ENCODE assay signal across 12 mouse cellular contexts in the genomic region with DNA sequence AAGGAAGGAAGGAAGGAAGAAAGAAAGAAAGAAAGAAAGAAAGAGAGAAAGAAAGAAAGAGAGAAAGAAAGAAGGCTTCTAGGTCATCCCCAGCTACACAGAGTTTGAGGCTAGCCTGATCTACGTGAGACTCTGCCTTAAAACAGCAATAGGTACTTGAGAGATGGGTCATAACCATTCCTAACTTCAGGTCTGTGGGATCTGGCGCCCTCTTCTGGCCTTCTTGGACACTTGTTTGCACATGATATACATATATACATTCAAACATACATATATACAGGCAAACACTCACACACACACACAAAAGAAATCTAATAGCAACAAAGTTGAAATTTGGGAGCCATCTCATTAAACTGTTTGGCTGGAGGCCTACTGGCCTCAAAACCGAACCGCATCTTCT. TPM values are rescaled to one million over a fixed set of nuclear protein-coding genes. Genes with fewer than 3 reads are reported as not detected.
DNase-seq lines count a peak whose midpoint lies in the region; ATAC-seq and TF ChIP-seq lines count a peak whose summit lies in the region.
"Had no signal": no experiment of that assay in that cellular context is flagged by ENCODE, and none has a peak within 500 bp of the region (broad histone marks: within the 10 kb centered on the region; RNA-seq: fewer than 3 reads in every experiment).

No protein-coding gene starts in this region.

- no peak overlapping the region for H3K4me2 ChIP-seq in stomach, postnatal 0 days (replicated peaks; ENCODE audit: low read depth)
- H3K4me2 ChIP-seq: hindbrain, embryonic 15.5 days had no signal

- in situ Hi-C loops in Patski (cut with MboI; ENCODE audit: low pct_unique_long_range_greater_than_20kb): loop anchor here (10.0 kb wide), 1 partner anchor 169 kb away; no protein-coding TSS in a partner anchor

- H3K4me3 ChIP-seq in lung, adult 2 months (replicated peaks; ENCODE audit: extremely low read depth, low read depth, low read length): no peak overlapping the region
- no peak overlapping the region for H3K4me3 ChIP-seq in stomach, postnatal 0 days (ENCODE audit: low read depth, low read length)
- H3K4me3 ChIP-seq: hindbrain, embryonic 15.5 days; limb, embryonic 10.5 days had no signal

- no peaks in the 10 kb centered on the region for H3K27me3 ChIP-seq in Patski
- no peaks in the 10 kb centered on the region for H3K27me3 ChIP-seq in stomach, postnatal 0 days (ENCODE audit: control insufficient read depth, insufficient read depth, low read length)

- no peak overlapping the region for H3K27ac ChIP-seq in stomach, postnatal 0 days (replicated peaks)
- H3K27ac ChIP-seq: hindbrain, embryonic 15.5 days; limb, embryonic 10.5 days had no signal

- peak; percentile 17; the same call in 1 of the 2 replicates for TF ChIP-seq CTCF in lung, adult 2 months (IDR thresholded peaks at IDR 0.05; ENCODE audit: insufficient read depth, low read length)
- TF ChIP-seq CTCF in Patski (IDR thresholded peaks at IDR 0.05): peak; percentile 64
- TF ChIP-seq CTCF in stomach, postnatal 0 days (IDR thresholded peaks at IDR 0.05; ENCODE audit: low read depth): peak; percentile 69

- POLR2A ChIA-PET in Patski (lab: Charles Lee): no interaction called here

- CTCF ChIA-PET in Patski (lab: Charles Lee): interaction anchor here (1.1 to 1.3 kb wide), 2 partner anchors 17 to 57 kb away, joined by 3 read pairs; no protein-coding TSS in a partner anchor

- H3K36me3 ChIP-seq in stomach, postnatal 0 days (ENCODE audit: control insufficient read depth, insufficient read depth, low read length): no peaks in the 10 kb centered on the region
- H3K36me3 ChIP-seq: hindbrain, embryonic 15.5 days; limb, embryonic 10.5 days had no signal

- H3K9me3 ChIP-seq in stomach, postnatal 0 days (ENCODE audit: control insufficient read depth, low read length): no peaks in the 10 kb centered on the region
- H3K9me3 ChIP-seq: hindbrain, embryonic 15.5 days; limb, embryonic 10.5 days had no signal

- WGBS in lung, adult 2 months: 72% methylated on average over 4 of the region's 4 CpGs
- WGBS in stomach, postnatal 0 days: 73% methylated on average over 4 of the region's 4 CpGs

- peak; percentile 58 for DNase-seq in embryo, embryonic 10 days (ENCODE audit: low spot score)
- DNase-seq in embryo, embryonic 11 days: no peak
- DNase-seq in lung, adult 2 months: no peak
- DNase-seq in lung, postnatal 4 days: no peak
- no peak for DNase-seq in Patski (ENCODE audit: low read depth, low spot score)
- DNase-seq in stomach, postnatal 0 days (ENCODE audit: low spot score): peak; percentile 45
- DNase-seq in heart, postnatal 25 days (ENCODE audit: low spot score): no peak
- DNase-seq: right cerebral cortex, adult 18-20 months had no signal

- no peak for ATAC-seq in Patski
- no peak for ATAC-seq in stomach, postnatal 0 days (ENCODE audit: low FRiP score, low TSS enrichment)
- ATAC-seq in erythroid progenitor cell, adult 5-6 weeks (replicated peaks; ENCODE audit: low FRiP score, poor library complexity, severe bottlenecking): no peak

- no peaks in the 10 kb centered on the region for H3K4me1 ChIP-seq in lung, adult 2 months (ENCODE audit: control insufficient read depth, insufficient read depth, low read length)
- H3K4me1 ChIP-seq in stomach, postnatal 0 days (replicated peaks; ENCODE audit: control insufficient read depth, insufficient read depth): no peaks in the 10 kb centered on the region

- no peak overlapping the region for H3K9ac ChIP-seq in stomach, postnatal 0 days (ENCODE audit: low read length)
- H3K9ac ChIP-seq: hindbrain, embryonic 15.5 days had no signal

- no peak for TF ChIP-seq EP300 in stomach, postnatal 0 days (optimal IDR thresholded peaks at IDR 0.05)

- TF ChIP-seq POLR2A in lung, adult 2 months (IDR thresholded peaks at IDR 0.05; ENCODE audit: borderline replicate concordance, extremely low read depth, low read depth, low read length): no peak

- intact Hi-C loops in heart, postnatal 25 days (cut with DNase I): no loop called here

RNA-seq across cellular contexts. Expression of a gene that starts 19.3 kb away (rescaled TPM):
- polyA plus RNA-seq in lung, adult 2 months (2012; rRNA removed): 7.0 and 7.2 TPM in 2 replicates
- polyA plus RNA-seq in Patski (2021): not detected
- 3.3 and 3.5 TPM in 2 replicates for polyA plus RNA-seq in stomach, postnatal 0 days (2015; fragmentation: Nextera tagmentation; extraction: Ambion mirVana)
- total RNA-seq in heart, postnatal 25 days (2021): under 1 TPM in 1 of 2 experiments, not detected in 1; 0.34 TPM
- not detected in 2 replicates for total RNA-seq in erythroid progenitor cell, adult 5-6 weeks (2015; ENCODE audit: low replicate concordance)
- not detected in 2 replicates for total RNA-seq in erythroid progenitor cell, adult 5-6 weeks (2017; ENCODE audit: low replicate concordance)
- total RNA-seq: common myeloid progenitor, adult 5-6 weeks had no signal

RNA-seq across cellular contexts. Expression of a gene that starts 33.7 kb away (rescaled TPM):
- polyA plus RNA-seq in lung, adult 2 months (2012; rRNA removed): 28.1 and 30.7 TPM in 2 replicates
- polyA plus RNA-seq in Patski (2021): 45.2 TPM
- polyA plus RNA-seq in stomach, postnatal 0 days (2015; fragmentation: Nextera tagmentation; extraction: Ambion mirVana): 8.7 and 9.2 TPM in 2 replicates
- total RNA-seq in heart, postnatal 25 days (2021): 10 to 100 TPM; 12.2 to 14.4 TPM
- not detected in 2 replicates for total RNA-seq in erythroid progenitor cell, adult 5-6 weeks (2015; ENCODE audit: low replicate concordance)
- not detected in 2 replicates for total RNA-seq in erythroid progenitor cell, adult 5-6 weeks (2017; ENCODE audit: low replicate concordance)
- total RNA-seq: common myeloid progenitor, adult 5-6 weeks had no signal

RNA-seq across cellular contexts. Expression of a gene that starts 56.0 kb away (rescaled TPM):
- polyA plus RNA-seq in lung, adult 2 months (2012; rRNA removed): 1,664 and 1,938 TPM in 2 replicates
- polyA plus RNA-seq in Patski (2021): 554 TPM
- polyA plus RNA-seq in stomach, postnatal 0 days (2015; fragmentation: Nextera tagmentation; extraction: Ambion mirVana): 491 and 514 TPM in 2 replicates
- 100 to 1,000 TPM; 359 to 375 TPM for total RNA-seq in heart, postnatal 25 days (2021)
- total RNA-seq in erythroid progenitor cell, adult 5-6 weeks (2015; ENCODE audit: low replicate concordance): 515 and 750 TPM in 2 replicates
- 184 and 203 TPM in 2 replicates for total RNA-seq in erythroid progenitor cell, adult 5-6 weeks (2017; ENCODE audit: low replicate concordance)

Comparison
In these comparisons a context has a peak if more than half of its experiments do, and no peak if none do; other contexts are left out.
1. DNase-seq: peak in embryo, embryonic 10 days (single experiment) and stomach, postnatal 0 days (single experiment); none in embryo, embryonic 11 days (single experiment), lung, adult 2 months (single experiment), lung, postnatal 4 days (0 of 2), Patski (single experiment) and heart, postnatal 25 days (single experiment).
2. CTCF ChIP-seq: peak in every context shown above with its lines; median percentile 69 in stomach, postnatal 0 days; 64 in Patski; 17 in lung, adult 2 months.